Mouse (Mus musculus) limb, embryonic 11.5 days (tissue): Measurements from ENCODE around the gene Hydin. TPM values are rescaled to one million over a fixed set of nuclear protein-coding genes. Genes with fewer than 3 reads are reported as not detected.

Experiments
- ATAC-seq: fragments of 200-750 bp; cut with Nextera tagmentation; 2 replicates; pipeline ENCODE4 v1.8.0; 2017; ENCODE audit warnings: low read depth; ENCODE audit not compliant: insufficient number of reproducible peaks, low FRiP score, low TSS enrichment
- DNase-seq: peaks from one replicate; pipeline ENCODE4 v3.0.0-alpha.2; 2015; ENCODE audit warnings: low spot score
- H3K27ac ChIP-seq: fragments of 300-500 bp; sonication (generic); replicated peaks from 2 replicates; pipeline ENCODE4 v1.5.1; 2014; ENCODE audit warnings: low read depth, mild to moderate bottlenecking, low read length
- H3K27me3 ChIP-seq: fragments of 300-500 bp; sonication (generic); 2 replicates; pipeline ENCODE4 v1.6.1; 2014; ENCODE audit warnings: mild to moderate bottlenecking, low read length, mixed read lengths; ENCODE audit not compliant: control insufficient read depth, insufficient read depth
- H3K36me3 ChIP-seq: fragments of 300-500 bp; sonication (generic); 2 replicates; pipeline ENCODE4 v1.6.1; 2014; ENCODE audit warnings: mild to moderate bottlenecking, low read length, moderate library complexity, mixed read lengths; ENCODE audit not compliant: control insufficient read depth, insufficient read depth
- H3K4me1 ChIP-seq: fragments of 300-500 bp; sonication (generic); 2 replicates; pipeline ENCODE4 v1.6.1; 2014; ENCODE audit warnings: low read length, mixed read lengths; ENCODE audit not compliant: control insufficient read depth, insufficient read depth
- H3K4me2 ChIP-seq: fragments of 300-500 bp; sonication (generic); 2 replicates; pipeline ENCODE4 v1.6.1; 2014; ENCODE audit warnings: low read depth, mild to moderate bottlenecking, moderate library complexity; ENCODE audit not compliant: severe bottlenecking
- H3K4me3 ChIP-seq: fragments of 300-500 bp; sonication (generic); 2 replicates; pipeline ENCODE4 v1.5.1; 2014; ENCODE audit warnings: low read depth, low read length
- H3K9ac ChIP-seq: fragments of 300-500 bp; sonication (generic); 2 replicates; pipeline ENCODE4 v1.6.1; 2014; ENCODE audit warnings: mild to moderate bottlenecking, low read length
- H3K9me3 ChIP-seq: fragments of 300-500 bp; sonication (generic); 2 replicates; pipeline ENCODE4 v1.6.1; 2016; ENCODE audit warnings: low read length; ENCODE audit not compliant: control insufficient read depth
- WGBS: fragments of 180-500 bp; shearing (Covaris S2); extraction: QIAGEN DNeasy Blood & Tissue Kit; methylation state at CpG from one replicate; pipeline ENCODE4 v1.1.7; 2014; 5-methylcytosine and 5-hydroxymethylcytosine counted together
- polyA plus RNA-seq: library from polyadenylated mRNA; unstranded; fragments of >200 nt; fragmentation: Nextera tagmentation; extraction: Ambion mirVana; gene quantifications from 2 replicates; pipeline ENCODE4 v1.2.1, GENCODE M21; 2014

The Hydin gene
- polyA plus RNA-seq: not detected in 2 replicates

DNA sequence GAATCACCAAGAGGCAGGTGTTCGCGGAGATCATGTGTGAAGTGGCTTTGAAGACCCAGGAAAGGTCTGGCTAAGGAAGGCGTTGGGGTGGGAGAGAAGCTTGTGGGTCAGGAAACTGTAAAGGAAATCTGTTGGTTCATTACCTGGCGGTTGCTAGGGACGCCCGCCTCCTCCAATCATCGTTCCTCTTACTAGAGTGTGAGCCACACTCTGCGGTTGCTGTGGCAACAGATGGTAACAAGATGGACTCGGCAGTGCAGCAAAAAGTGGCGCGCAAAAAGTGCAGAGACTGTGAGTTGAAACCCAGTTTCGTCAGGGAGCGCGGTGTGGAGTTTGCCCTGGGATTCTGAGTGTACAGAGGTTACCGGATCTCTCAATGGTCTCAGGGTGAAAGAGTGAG lies at the start of gene Hydin:
TSS of gene Hydin (plus strand) at position 237 of the 400 bp plus-strand sequence.
- WGBS: under 1% methylated on average over 15 of the region's 15 CpGs
- 0 out of 2 replicates have a peak within 1 kb of the TSS, but pooled peaks have one; percentile 30 for H3K27ac ChIP-seq
- ATAC-seq (peak; percentile 96), DNase-seq (peak; percentile 99)
- no peaks in the 10 kb centered on the region for H3K9me3 ChIP-seq
- H3K4me1 ChIP-seq: no peaks in the 10 kb centered on the region
- no peaks in the 10 kb centered on the region for H3K27me3 ChIP-seq
- no peaks in the 10 kb centered on the region for H3K36me3 ChIP-seq
- H3K9ac ChIP-seq: peak within 1 kb of the TSS; percentile 52; the same call in 1 of the 2 replicates
- peak within 1 kb of the TSS; percentile 38 for H3K4me3 ChIP-seq
- peak within 1 kb of the TSS; percentile 82 for H3K4me2 ChIP-seq

DNA sequence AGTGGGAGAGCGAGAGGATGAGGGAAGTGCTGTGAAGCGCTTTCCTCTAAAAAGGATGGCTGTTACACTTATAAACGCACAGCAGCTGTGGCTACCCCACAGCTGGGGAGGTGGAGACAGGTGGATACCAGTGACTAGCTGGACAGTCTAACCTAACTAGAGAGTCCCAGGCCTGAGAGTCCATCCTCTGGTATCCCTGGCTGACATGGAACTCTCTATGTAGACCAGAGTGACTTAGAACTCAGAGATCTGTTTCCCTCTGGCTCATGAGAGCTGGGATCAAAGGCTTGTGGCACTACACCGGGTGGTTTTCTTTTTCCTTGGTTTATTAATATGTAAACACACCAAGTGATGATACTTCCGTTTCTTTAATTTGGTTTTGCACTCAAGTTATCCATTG lies 49.6 kb upstream of the Hydin start:
- ATAC-seq (0 out of 2 replicates have a peak, but pooled peaks have one; percentile 12), DNase-seq (peak; percentile 22)
- peak overlapping the region; percentile 50 for H3K4me3 ChIP-seq
- no peaks in the 10 kb centered on the region for H3K27me3 ChIP-seq
- H3K4me1 ChIP-seq: peaks cover 6% of the 10 kb centered on the region; the same call in 1 of the 2 replicates
- H3K27ac ChIP-seq: no peak overlapping the region
- 37% methylated on average over 5 of the region's 5 CpGs for WGBS
- H3K36me3 ChIP-seq: peaks cover 13% of the 10 kb centered on the region
- H3K4me2 ChIP-seq: peak overlapping the region; percentile 71
- no peaks in the 10 kb centered on the region for H3K9me3 ChIP-seq
- H3K9ac ChIP-seq: no peak overlapping the region

DNA sequence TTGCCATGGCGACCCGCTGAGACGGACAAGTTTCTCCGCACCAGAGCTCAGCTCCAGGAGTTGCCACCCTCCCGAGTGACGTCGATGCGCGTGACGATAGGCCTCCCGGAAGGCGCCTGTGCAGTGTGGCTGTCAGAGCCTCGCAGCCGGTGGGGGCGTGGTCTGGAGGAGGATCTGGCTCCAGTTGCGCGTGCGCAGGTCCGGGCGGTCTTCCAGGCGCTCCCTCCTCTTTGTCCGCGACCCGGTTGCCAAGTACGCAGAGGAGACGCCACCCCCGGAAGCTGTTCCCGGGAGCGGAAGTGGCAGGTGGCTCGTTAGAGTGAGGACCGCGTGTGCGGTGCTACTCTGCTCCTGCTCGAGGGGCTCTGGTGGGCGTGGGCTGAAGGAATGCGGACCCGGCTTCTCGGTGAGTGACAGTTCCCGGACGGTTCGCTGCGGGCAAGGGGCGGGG lies 49.1 kb upstream of the Hydin start:
- Histone ChIP-seq H3K9ac (peak overlapping the region; percentile 43; the same call in 1 of the 2 replicates), H3K9me3 (no peaks in the 10 kb centered on the region), H3K4me2 (peak overlapping the region; percentile 71), H3K27ac (no peak overlapping the region), H3K4me3 (peak overlapping the region; percentile 50), H3K36me3 (peaks cover 16% of the 10 kb centered on the region), H3K27me3 (no peaks in the 10 kb centered on the region), H3K4me1 (peaks cover 6% of the 10 kb centered on the region; the same call in 1 of the 2 replicates)
- peak; percentile 99 for ATAC-seq
- DNase-seq: peak; percentile 99
- WGBS: under 1% methylated on average over 43 of the region's 43 CpGs

DNA sequence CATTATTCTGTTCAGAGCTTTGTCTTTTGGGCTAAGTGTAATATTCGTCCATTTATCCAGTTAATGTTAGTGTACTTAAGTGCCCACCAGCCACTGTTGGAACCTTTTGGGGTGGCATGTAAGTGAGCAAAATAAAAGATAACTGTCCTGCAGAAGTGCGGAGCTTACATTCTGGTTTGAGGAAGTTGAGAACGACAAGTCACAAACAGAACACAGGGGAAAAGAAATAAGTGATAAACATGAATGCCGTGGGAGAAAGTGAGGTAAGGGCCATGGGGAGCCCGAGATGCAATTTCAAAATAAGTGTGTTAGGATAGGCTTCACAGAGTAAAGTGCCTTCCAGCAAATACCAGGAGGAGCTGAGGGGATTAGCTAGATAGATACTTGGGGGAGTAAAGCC lies 48.3 kb upstream of the Hydin start:
- H3K36me3 ChIP-seq: peaks cover 17% of the 10 kb centered on the region
- no peaks in the 10 kb centered on the region for H3K9me3 ChIP-seq
- H3K27me3 ChIP-seq: no peaks in the 10 kb centered on the region
- WGBS: 81% methylated on average over 5 of the region's 5 CpGs
- no peak for ATAC-seq
- no peak overlapping the region for H3K27ac ChIP-seq
- no peak for DNase-seq
- no peak overlapping the region for H3K9ac ChIP-seq
- peak overlapping the region; percentile 71; the same call in 1 of the 2 replicates for H3K4me2 ChIP-seq
- H3K4me1 ChIP-seq: peaks cover 6% of the 10 kb centered on the region; the same call in 1 of the 2 replicates
- peak overlapping the region; percentile 50 for H3K4me3 ChIP-seq

DNA sequence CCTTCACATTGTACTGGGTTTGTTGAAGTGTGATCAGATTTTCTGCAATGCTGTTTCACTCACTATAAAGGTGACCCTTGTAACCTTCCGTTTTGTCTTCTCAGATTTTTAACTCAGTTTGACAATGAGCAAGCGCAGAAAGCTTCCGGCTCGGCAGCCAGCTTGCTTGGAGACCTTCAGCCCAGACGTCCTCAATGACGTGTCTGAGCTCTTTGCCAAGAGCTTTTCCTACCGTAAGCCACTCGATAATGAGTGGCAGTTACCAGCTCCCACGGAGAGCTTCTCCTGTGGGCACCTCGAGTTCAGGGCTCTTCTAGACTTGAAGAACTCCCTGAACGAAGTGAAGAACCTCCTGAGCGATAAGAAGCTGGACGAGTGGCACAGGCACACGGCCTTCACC lies 45.8 kb upstream of the Hydin start:
- H3K36me3 ChIP-seq: peaks cover 17% of the 10 kb centered on the region
- WGBS: 94% methylated on average over 14 of the region's 14 CpGs
- H3K9me3 ChIP-seq: no peaks in the 10 kb centered on the region
- no peak for ATAC-seq
- peaks cover 6% of the 10 kb centered on the region; the same call in 1 of the 2 replicates for H3K4me1 ChIP-seq
- H3K27me3 ChIP-seq: no peaks in the 10 kb centered on the region
- DNase-seq: no peak
- no peak overlapping the region for H3K4me3 ChIP-seq
- no peak overlapping the region for H3K4me2 ChIP-seq
- H3K9ac ChIP-seq: no peak overlapping the region
- no peak overlapping the region for H3K27ac ChIP-seq

DNA sequence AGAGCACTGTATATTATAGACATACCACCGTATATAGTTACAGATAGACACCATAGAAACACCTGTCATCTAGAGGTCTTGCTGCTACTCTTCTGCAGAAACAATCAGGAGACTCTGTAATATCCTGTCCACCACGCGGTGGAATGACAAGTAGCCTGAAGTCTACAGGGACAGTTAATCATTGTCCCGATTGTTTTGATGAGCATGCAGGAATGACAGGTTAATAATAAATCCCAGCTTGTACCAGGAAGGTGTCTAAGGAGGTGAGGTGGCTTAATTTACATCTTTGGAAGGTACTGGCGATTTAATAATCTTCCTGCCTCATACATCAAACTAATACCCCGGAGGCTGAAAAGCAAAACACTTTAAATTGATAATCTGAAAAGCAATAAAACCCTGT lies 36.0 kb upstream of the Hydin start:
- WGBS: 69% methylated on average over 6 of the region's 6 CpGs
- ATAC-seq (no peak), DNase-seq (no peak)
- Histone ChIP-seq H3K27ac (no peak overlapping the region), H3K4me1 (no peaks in the 10 kb centered on the region), H3K36me3 (no peaks in the 10 kb centered on the region), H3K9me3 (no peaks in the 10 kb centered on the region), H3K4me3 (no peak overlapping the region), H3K9ac (no peak overlapping the region), H3K4me2 (no peak overlapping the region), H3K27me3 (no peaks in the 10 kb centered on the region)

DNA sequence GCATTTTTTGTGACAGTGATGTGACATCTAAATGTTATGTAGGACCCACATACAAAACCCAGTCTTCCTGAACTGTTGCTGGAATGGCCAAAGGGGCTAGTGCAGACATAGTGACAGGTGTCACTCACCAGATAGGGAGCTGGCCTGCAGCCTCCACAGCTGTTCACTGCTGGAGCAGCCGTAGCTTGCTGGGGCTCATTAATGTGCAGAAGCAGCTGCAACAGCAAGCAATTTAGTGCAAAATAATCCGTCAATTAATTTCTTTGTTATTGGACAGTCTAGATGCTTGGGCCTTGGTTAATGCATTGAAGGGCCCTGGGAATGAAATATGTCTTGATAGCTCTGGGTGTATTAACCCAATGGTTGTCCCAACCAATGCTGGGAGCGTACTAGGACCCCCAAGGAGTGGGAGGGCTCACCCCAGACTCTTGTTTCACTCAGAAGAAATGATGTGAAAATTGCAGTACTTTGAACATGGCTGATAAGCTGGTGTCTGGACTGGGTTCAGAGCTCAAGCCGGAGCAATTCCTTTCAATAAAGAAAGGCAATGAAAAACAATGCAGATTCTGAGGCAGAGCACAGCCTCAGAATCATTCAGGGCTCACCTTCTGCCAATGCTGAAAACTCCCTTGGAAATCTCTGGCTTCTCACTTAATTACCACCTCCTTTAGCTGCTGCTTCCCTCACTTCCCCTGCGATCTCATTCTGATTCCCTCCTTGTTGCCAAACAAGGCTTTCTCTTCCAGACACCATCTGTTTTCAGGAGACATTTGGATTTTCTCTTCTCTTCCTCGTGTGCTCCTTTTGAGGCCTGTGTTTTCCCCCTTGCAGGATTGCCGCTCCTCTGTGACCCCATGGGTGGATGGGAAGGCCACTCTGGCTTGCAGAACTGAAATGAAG lies 24.2 kb upstream of the Hydin start:
- Histone ChIP-seq H3K4me2 (no peak overlapping the region), H3K9me3 (no peaks in the 10 kb centered on the region; the same call in 1 of the 2 replicates), H3K4me1 (no peaks in the 10 kb centered on the region), H3K9ac (no peak overlapping the region), H3K27ac (no peak overlapping the region), H3K4me3 (no peak overlapping the region), H3K27me3 (no peaks in the 10 kb centered on the region), H3K36me3 (no peaks in the 10 kb centered on the region)
- no peak for ATAC-seq
- 49% methylated on average over 7 of the region's 7 CpGs for WGBS
- DNase-seq: no peak

DNA sequence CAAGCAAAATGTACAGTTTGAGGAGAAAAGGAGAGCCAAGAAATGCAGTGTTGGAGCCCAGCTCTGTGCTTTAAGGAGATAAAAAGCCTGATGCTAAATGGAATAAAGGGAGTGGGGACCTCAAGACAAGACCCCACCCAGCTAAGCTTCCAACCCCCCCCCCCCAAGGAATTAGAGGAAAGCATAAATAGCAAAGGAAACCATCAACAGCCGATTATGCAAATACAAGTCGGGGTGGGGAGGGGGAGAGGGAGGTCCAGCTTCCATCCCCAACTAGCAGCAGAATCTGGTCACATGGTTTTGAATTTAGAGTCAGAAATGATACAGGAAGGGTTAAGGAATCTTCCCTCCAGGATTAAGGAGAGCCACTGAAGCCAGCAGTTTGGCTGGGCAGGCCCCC lies 22.2 kb upstream of the Hydin start:
- DNase-seq: no peak
- Histone ChIP-seq H3K27ac (no peak overlapping the region), H3K4me1 (no peaks in the 10 kb centered on the region), H3K4me2 (no peak overlapping the region), H3K9me3 (no peaks in the 10 kb centered on the region; the same call in 1 of the 2 replicates), H3K9ac (no peak overlapping the region), H3K4me3 (no peak overlapping the region), H3K27me3 (no peaks in the 10 kb centered on the region), H3K36me3 (no peaks in the 10 kb centered on the region)
- WGBS: 73% methylated on average over 2 of the region's 2 CpGs
- ATAC-seq: no peak
